26 mouse cellular contexts compared by ENCODE assay signal in genomic region chr2:117539285-117539684, GRCm38 (mm10).
DNase-seq lines count a peak whose midpoint lies in the region; ATAC-seq lines count a peak whose summit lies in the region.
"Had no signal": no experiment of that assay in that cellular context is flagged by ENCODE, and none has a peak within 500 bp of the region (broad histone marks: within the 10 kb centered on the region; RNA-seq: fewer than 3 reads in every experiment).

No protein-coding gene starts in this region.

- H3K27me3 ChIP-seq in hindbrain, embryonic 10.5 days (ENCODE audit: insufficient read depth, poor library complexity, severe bottlenecking), result no peaks in the 10 kb centered on the region
- no peaks in the 10 kb centered on the region for H3K27me3 ChIP-seq in hindbrain, embryonic 16.5 days (replicated peaks; ENCODE audit: control insufficient read depth, insufficient read depth, low read length)
- peaks cover 3% of the 10 kb centered on the region; the same call in 1 of the 2 replicates for H3K27me3 ChIP-seq in midbrain, embryonic 14.5 days (ENCODE audit: control insufficient read depth, insufficient read depth, low read length)
- H3K27me3 ChIP-seq in midbrain, embryonic 15.5 days (replicated peaks), result peaks cover 8% of the 10 kb centered on the region; the same call in 1 of the 2 replicates
- H3K27me3 ChIP-seq: CH12.LX; forebrain, embryonic 15.5 days; liver, embryonic 12.5 days had no signal

- H3K4me1 ChIP-seq in hindbrain, embryonic 10.5 days (replicated peaks), result peaks cover 7% of the 10 kb centered on the region; the same call in 1 of the 2 replicates
- no peaks in the 10 kb centered on the region for H3K4me1 ChIP-seq in hindbrain, embryonic 16.5 days (ENCODE audit: control insufficient read depth, insufficient read depth, low read depth, low read length)
- H3K4me1 ChIP-seq in midbrain, embryonic 14.5 days (ENCODE audit: control insufficient read depth, insufficient read depth, low read length), result no peaks in the 10 kb centered on the region
- H3K4me1 ChIP-seq in midbrain, embryonic 15.5 days, result no peaks in the 10 kb centered on the region
- H3K4me1 ChIP-seq: forebrain, embryonic 15.5 days; liver, embryonic 12.5 days had no signal

- no peaks in the 10 kb centered on the region for H3K36me3 ChIP-seq in hindbrain, embryonic 10.5 days
- no peaks in the 10 kb centered on the region for H3K36me3 ChIP-seq in hindbrain, embryonic 16.5 days (ENCODE audit: control insufficient read depth, insufficient read depth, low read length)
- H3K36me3 ChIP-seq in midbrain, embryonic 14.5 days (ENCODE audit: control insufficient read depth, insufficient read depth, low read length), result no peaks in the 10 kb centered on the region
- no peaks in the 10 kb centered on the region for H3K36me3 ChIP-seq in midbrain, embryonic 15.5 days (replicated peaks)
- H3K36me3 ChIP-seq: forebrain, embryonic 15.5 days; G1E; liver, embryonic 12.5 days; midbrain, embryonic 12.5 days had no signal

- H3K9ac ChIP-seq in hindbrain, embryonic 16.5 days (ENCODE audit: low read depth, low read length), result no peak overlapping the region
- H3K9ac ChIP-seq in midbrain, embryonic 14.5 days (replicated peaks; ENCODE audit: low read length), result no peak overlapping the region
- H3K9ac ChIP-seq in midbrain, embryonic 15.5 days, result no peak overlapping the region
- H3K9ac ChIP-seq: forebrain, embryonic 15.5 days; liver, embryonic 12.5 days; midbrain, embryonic 12.5 days had no signal

- H3K4me2 ChIP-seq in hindbrain, embryonic 16.5 days (ENCODE audit: low read length), result no peak overlapping the region
- H3K4me2 ChIP-seq in midbrain, embryonic 14.5 days (ENCODE audit: low read length), result no peak overlapping the region
- no peak overlapping the region for H3K4me2 ChIP-seq in midbrain, embryonic 15.5 days
- H3K4me2 ChIP-seq: forebrain, embryonic 15.5 days; heart, embryonic 11.5 days; liver, embryonic 12.5 days; midbrain, embryonic 12.5 days had no signal

- no peak for ATAC-seq in hindbrain, embryonic 16.5 days
- ATAC-seq in midbrain, embryonic 14.5 days (ENCODE audit: low FRiP score, low TSS enrichment), result no peak
- ATAC-seq in midbrain, embryonic 15.5 days (replicated peaks), result no peak
- ATAC-seq: forebrain, embryonic 15.5 days; hindbrain, postnatal 0 days; intestine, postnatal 0 days; liver, embryonic 12.5 days had no signal

- DNase-seq in hindbrain, embryonic 10.5 days (ENCODE audit: low spot score), result peak; percentile 11
- DNase-seq in midbrain, embryonic 14.5 days, result peak; percentile 12
- peak; percentile 28 for DNase-seq in hindlimb bud, embryonic 11.5 days (ENCODE audit: extremely low spot score, low read depth, low spot score)
- DNase-seq in gastrocnemius, adult 8-10 months (ENCODE audit: low spot score in 2 of 2), result no peak
- DNase-seq in ovary, postnatal 36 days (ENCODE audit: low spot score), result no peak
- DNase-seq: adrenal gland, adult 2 months; B cell, adult 2 months; cerebellum, adult 11-12 months; cerebellum, postnatal 10 days; gastrocnemius, postnatal 14 days; heart, adult 11 months; lung, adult 18-20 months; lung, postnatal 10 days; right cerebral cortex, postnatal 14 days; thymus, adult 2 months had no signal

- H3K9me3 ChIP-seq in hindbrain, embryonic 10.5 days, result no peaks in the 10 kb centered on the region
- H3K9me3 ChIP-seq in hindbrain, embryonic 16.5 days (ENCODE audit: control insufficient read depth, low read length), result no peaks in the 10 kb centered on the region
- no peaks in the 10 kb centered on the region for H3K9me3 ChIP-seq in midbrain, embryonic 14.5 days (ENCODE audit: control insufficient read depth, low read length)
- no peaks in the 10 kb centered on the region for H3K9me3 ChIP-seq in midbrain, embryonic 15.5 days
- H3K9me3 ChIP-seq: forebrain, embryonic 15.5 days; G1E; liver, embryonic 12.5 days; midbrain, embryonic 12.5 days had no signal

- 57% methylated on average over 3 of the region's 3 CpGs for WGBS in hindbrain, embryonic 10.5 days
- WGBS in hindbrain, embryonic 16.5 days, result 53% methylated on average over 3 of the region's 3 CpGs
- WGBS in midbrain, embryonic 14.5 days, result 35% methylated on average over 3 of the region's 3 CpGs
- WGBS in midbrain, embryonic 15.5 days, result 43% methylated on average over 3 of the region's 3 CpGs

- H3K4me3 ChIP-seq in hindbrain, embryonic 10.5 days, result no peak overlapping the region
- H3K4me3 ChIP-seq in hindbrain, embryonic 16.5 days (ENCODE audit: low read length), result no peak overlapping the region
- no peak overlapping the region for H3K4me3 ChIP-seq in midbrain, embryonic 14.5 days (replicated peaks; ENCODE audit: low read depth, low read length)
- H3K4me3 ChIP-seq in midbrain, embryonic 15.5 days, result no peak overlapping the region
- H3K4me3 ChIP-seq: forebrain, embryonic 15.5 days; liver, embryonic 12.5 days; midbrain, embryonic 12.5 days had no signal

- H3K27ac ChIP-seq in hindbrain, embryonic 10.5 days, result no peak overlapping the region
- no peak overlapping the region for H3K27ac ChIP-seq in hindbrain, embryonic 16.5 days (ENCODE audit: low read depth, low read length)
- no peak overlapping the region for H3K27ac ChIP-seq in midbrain, embryonic 14.5 days (replicated peaks; ENCODE audit: low read depth, low read length)
- no peak overlapping the region for H3K27ac ChIP-seq in midbrain, embryonic 15.5 days
- H3K27ac ChIP-seq: forebrain, embryonic 15.5 days; hindbrain, postnatal 0 days; liver, embryonic 12.5 days; midbrain, embryonic 12.5 days; stomach, postnatal 0 days had no signal

Comparison
In these comparisons a context has a peak if more than half of its experiments do, and no peak if none do; other contexts are left out.
1. DNase-seq: peak in hindbrain, embryonic 10.5 days (single experiment), midbrain, embryonic 14.5 days (single experiment) and hindlimb bud, embryonic 11.5 days (single experiment); none in gastrocnemius, adult 8-10 months (0 of 2) and ovary, postnatal 36 days (single experiment).